Mouse (Mus musculus) midbrain, embryonic 10.5 days (tissue): Measurements from ENCODE around the gene Alk. TPM values are rescaled to one million over a fixed set of nuclear protein-coding genes. Genes with fewer than 3 reads are reported as not detected.

Source experiments
- DNase-seq: peaks from one replicate; pipeline ENCODE4 v3.0.0-alpha.2; 2017; ENCODE audit warnings: low spot score
- H3K27ac ChIP-seq: fragments of 300-500 bp; sonication (generic); replicated peaks from 2 replicates; pipeline ENCODE4 v1.5.1; 2016; ENCODE audit warnings: mild to moderate bottlenecking
- H3K27me3 ChIP-seq: fragments of 300-500 bp; sonication (generic); 2 replicates; pipeline ENCODE4 v1.6.1; 2016; ENCODE audit warnings: low read depth, mild to moderate bottlenecking; ENCODE audit not compliant: poor library complexity, severe bottlenecking
- H3K36me3 ChIP-seq: fragments of 300-500 bp; sonication (generic); 2 replicates; pipeline ENCODE4 v1.6.1; 2016; ENCODE audit warnings: mild to moderate bottlenecking, moderate library complexity
- H3K4me1 ChIP-seq: fragments of 300-500 bp; sonication (generic); 2 replicates; pipeline ENCODE4 v1.6.1; 2016
- H3K4me3 ChIP-seq: fragments of 300-500 bp; sonication (generic); 2 replicates; pipeline ENCODE4 v1.5.1; 2016; ENCODE audit warnings: mild to moderate bottlenecking, moderate library complexity
- H3K9me3 ChIP-seq: fragments of 300-500 bp; sonication (generic); replicated peaks from 2 replicates; pipeline ENCODE4 v1.6.1; 2016; ENCODE audit warnings: mild to moderate bottlenecking
- WGBS: fragments of 180-500 bp; shearing (Covaris S2); methylation state at CpG from one replicate; pipeline ENCODE4 v1.1.7; 2016; 5-methylcytosine and 5-hydroxymethylcytosine counted together
- polyA plus RNA-seq: library from polyadenylated mRNA; unstranded; fragments of >200 nt; fragmentation: Nextera tagmentation; extraction: Ambion mirVana; gene quantifications from 2 replicates; pipeline ENCODE4 v1.2.1, GENCODE M21; 2016

Gene Alk
- polyA plus RNA-seq, 1 experiment from 2014 or later, result 0.21 TPM

DNA sequence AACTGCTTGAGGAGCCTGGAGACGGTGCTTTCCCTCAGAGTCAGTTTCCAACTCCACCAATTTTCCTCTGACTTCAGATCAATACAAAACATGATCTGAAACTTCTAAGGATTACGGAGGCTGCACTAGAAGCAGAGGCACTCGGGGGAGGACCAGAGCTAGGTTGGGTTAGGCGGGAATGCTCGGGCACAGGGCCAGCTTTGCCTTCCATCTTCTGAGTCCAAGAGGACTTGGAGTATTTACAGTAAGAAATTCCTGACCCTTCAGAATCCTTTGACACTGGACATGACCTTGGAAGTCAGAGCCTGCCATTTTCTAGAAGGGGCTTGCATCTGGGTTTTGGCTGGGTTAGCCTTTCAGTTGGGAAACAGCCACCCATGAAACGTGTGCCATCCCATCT, 536.3 kb downstream of the Alk start:
- H3K27me3 ChIP-seq, result no peaks in the 10 kb centered on the region
- no peak overlapping the region for H3K4me3 ChIP-seq
- no peaks in the 10 kb centered on the region for H3K9me3 ChIP-seq
- no peak overlapping the region for H3K27ac ChIP-seq
- no peaks in the 10 kb centered on the region for H3K4me1 ChIP-seq
- WGBS, result 86% methylated on average over 6 of the region's 6 CpGs
- H3K36me3 ChIP-seq, result no peaks in the 10 kb centered on the region
- DNase-seq, result no peak

GRCm38 (mm10) chr17:72062978-72063377, 541.4 kb downstream of the Alk start:
- no peak for DNase-seq
- no peaks in the 10 kb centered on the region for H3K4me1 ChIP-seq
- WGBS, result 86% methylated on average over 3 of the region's 3 CpGs

GRCm38 (mm10) chr17:72059312-72059711, 545.1 kb downstream of the Alk start:
- no peak overlapping the region for H3K4me3 ChIP-seq
- no peak for DNase-seq
- H3K27me3 ChIP-seq, result no peaks in the 10 kb centered on the region
- no peak overlapping the region for H3K27ac ChIP-seq
- H3K36me3 ChIP-seq, result no peaks in the 10 kb centered on the region
- no peaks in the 10 kb centered on the region for H3K4me1 ChIP-seq
- H3K9me3 ChIP-seq, result no peaks in the 10 kb centered on the region
- WGBS, result 92% methylated on average over 7 of the region's 7 CpGs

More at GRCm38 (mm10) chr17:72062978-72063377, 541.4 kb downstream of the Alk start:
- Histone ChIP-seq H3K27ac (no peak overlapping the region), H3K9me3 (no peaks in the 10 kb centered on the region), H3K27me3 (no peaks in the 10 kb centered on the region), H3K4me3 (no peak overlapping the region), H3K36me3 (no peaks in the 10 kb centered on the region)

- H3K9me3 ChIP-seq, result no peaks in the 10 kb centered on the region
- H3K36me3 ChIP-seq, result no peaks in the 10 kb centered on the region
- no peak overlapping the region for H3K4me3 ChIP-seq
- H3K27ac ChIP-seq, result no peak overlapping the region
- peaks cover 10% of the 10 kb centered on the region for H3K4me1 ChIP-seq
- no peak for DNase-seq
- H3K27me3 ChIP-seq, result no peaks in the 10 kb centered on the region
- 96% methylated on average over 2 of the region's 2 CpGs for WGBS
Measured at GRCm38 (mm10) chr17:72045671-72046070, 558.8 kb downstream of the Alk start.

DNA sequence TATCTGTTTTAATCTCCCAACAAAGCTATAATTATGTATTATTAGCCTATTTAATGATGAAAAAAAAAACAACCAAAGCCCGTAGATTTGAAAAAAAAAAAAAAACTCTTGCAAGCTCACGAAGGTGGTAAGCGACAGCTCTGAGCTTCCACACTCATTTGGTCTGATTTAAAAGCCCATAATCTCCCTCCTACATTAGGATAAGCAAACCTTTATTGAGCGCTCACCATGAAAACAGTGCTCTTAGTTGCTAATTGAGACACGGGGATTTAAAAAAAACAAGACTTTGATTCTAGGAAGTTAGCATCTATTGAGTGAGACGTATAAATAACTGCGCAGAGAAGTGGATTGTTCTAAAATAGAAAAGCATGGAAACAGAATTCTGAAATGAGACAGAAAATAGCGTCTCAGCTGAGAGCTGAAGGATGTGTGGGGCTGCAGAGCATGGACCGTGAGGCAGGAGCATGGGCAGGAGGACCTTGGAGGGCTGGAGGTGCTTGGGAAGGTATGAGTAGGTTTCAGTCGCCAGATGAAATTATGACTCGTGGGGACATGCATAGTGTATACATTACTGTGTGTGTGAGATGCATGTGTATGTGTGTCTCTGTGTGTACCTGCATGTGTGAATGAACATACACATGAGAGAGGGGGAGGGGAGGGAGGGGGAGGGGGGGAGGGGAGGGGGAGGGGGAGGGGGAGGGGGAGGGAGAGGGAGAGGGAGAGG, 560.6 kb downstream of the Alk start:
- H3K27me3 ChIP-seq, result no peaks in the 10 kb centered on the region
- H3K9me3 ChIP-seq, result no peaks in the 10 kb centered on the region
- H3K36me3 ChIP-seq, result no peaks in the 10 kb centered on the region
- H3K4me3 ChIP-seq, result no peak overlapping the region
- DNase-seq, result no peak
- H3K4me1 ChIP-seq, result peaks cover 10% of the 10 kb centered on the region
- 67% methylated on average over 11 of the region's 11 CpGs for WGBS
- no peak overlapping the region for H3K27ac ChIP-seq

GRCm38 (mm10) chr17:72043001-72043666, 561.3 kb downstream of the Alk start:
- Histone ChIP-seq H3K27me3 (no peaks in the 10 kb centered on the region), H3K4me3 (no peak overlapping the region), H3K9me3 (no peaks in the 10 kb centered on the region), H3K4me1 (peaks cover 10% of the 10 kb centered on the region), H3K27ac (no peak overlapping the region), H3K36me3 (no peaks in the 10 kb centered on the region)
- no peak for DNase-seq
- WGBS, result 66% methylated on average over 9 of the region's 9 CpGs

DNA sequence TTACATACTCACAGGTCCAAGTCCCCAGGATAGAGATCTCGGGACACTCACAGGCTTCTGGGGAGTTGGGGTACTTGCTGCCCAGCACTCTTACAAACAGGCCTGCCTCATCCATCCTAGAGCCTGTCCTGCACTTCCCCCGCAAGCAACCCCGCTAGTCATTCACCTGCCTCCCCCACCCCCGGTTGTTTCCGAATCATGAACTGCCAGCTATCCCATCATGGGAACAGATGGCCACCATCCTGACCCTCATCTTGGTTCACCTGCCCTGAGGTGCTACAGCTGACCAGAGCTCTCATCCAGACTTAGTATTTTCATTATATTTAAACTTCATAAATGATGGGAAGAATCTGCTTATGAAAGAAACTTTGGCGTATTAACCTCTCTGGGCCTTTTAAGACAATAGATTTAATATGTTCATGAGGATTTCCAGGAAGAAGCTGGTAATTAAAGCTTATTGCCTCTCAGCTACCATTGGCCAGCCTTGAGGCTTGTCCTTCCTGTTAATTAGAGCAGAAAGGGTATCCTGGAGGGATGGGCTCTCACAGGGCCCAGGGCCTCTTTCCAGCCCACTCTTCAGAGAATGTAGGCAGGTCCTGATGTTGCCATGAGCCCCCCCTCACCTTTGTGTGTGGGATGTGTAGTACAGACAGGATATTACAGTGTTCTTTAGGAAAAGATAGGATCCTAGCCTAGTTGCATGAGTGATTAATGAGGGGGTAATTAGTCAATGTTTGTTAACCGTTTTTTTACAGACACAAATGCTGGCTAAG, 565.1 kb downstream of the Alk start:
- Histone ChIP-seq H3K27ac (no peak overlapping the region), H3K4me1 (peaks cover 10% of the 10 kb centered on the region), H3K9me3 (no peaks in the 10 kb centered on the region), H3K27me3 (no peaks in the 10 kb centered on the region), H3K36me3 (no peaks in the 10 kb centered on the region), H3K4me3 (no peak overlapping the region)
- no peak for DNase-seq
- 89% methylated on average over 7 of the region's 7 CpGs for WGBS

DNA sequence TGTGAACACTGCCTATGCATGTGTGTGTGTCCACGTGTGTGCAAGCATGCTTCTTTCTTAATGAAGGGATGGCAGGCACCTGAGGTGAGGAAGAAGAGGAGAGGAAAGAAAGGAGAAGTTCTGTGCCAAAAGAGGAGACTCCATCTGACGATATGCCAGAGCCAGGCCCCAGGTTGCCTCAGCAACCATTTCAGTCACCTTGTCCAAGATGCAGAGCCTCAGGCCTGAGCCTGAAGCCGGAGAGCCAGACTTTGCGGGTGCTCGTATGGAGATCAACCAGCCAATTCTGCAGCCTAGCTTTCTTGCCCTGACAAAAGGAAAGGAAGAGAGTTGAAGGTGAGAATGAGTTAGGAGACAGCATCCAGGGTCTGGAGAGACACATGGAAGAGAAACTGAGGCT, 566.1 kb downstream of the Alk start:
- Histone ChIP-seq H3K4me1 (peaks cover 5% of the 10 kb centered on the region; the same call in 1 of the 2 replicates), H3K27ac (no peak overlapping the region), H3K27me3 (no peaks in the 10 kb centered on the region), H3K4me3 (no peak overlapping the region), H3K9me3 (no peaks in the 10 kb centered on the region), H3K36me3 (no peaks in the 10 kb centered on the region)
- WGBS, result 84% methylated on average over 5 of the region's 5 CpGs
- DNase-seq, result no peak

GRCm38 (mm10) chr17:72030672-72031071, 573.8 kb downstream of the Alk start:
- Histone ChIP-seq H3K36me3 (no peaks in the 10 kb centered on the region), H3K9me3 (no peaks in the 10 kb centered on the region), H3K27ac (no peak overlapping the region), H3K4me3 (no peak overlapping the region), H3K4me1 (0 out of 2 replicates have a peak, but pooled peaks cover 3% of the 10 kb centered on the region), H3K27me3 (no peaks in the 10 kb centered on the region)
- 85% methylated on average over 7 of the region's 7 CpGs for WGBS
- DNase-seq, result no peak

- WGBS, result 81% methylated on average over 9 of the region's 9 CpGs
- Histone ChIP-seq H3K4me1 (0 out of 2 replicates have a peak, but pooled peaks cover 3% of the 10 kb centered on the region), H3K27me3 (no peaks in the 10 kb centered on the region), H3K9me3 (no peaks in the 10 kb centered on the region), H3K27ac (no peak overlapping the region), H3K36me3 (no peaks in the 10 kb centered on the region), H3K4me3 (no peak overlapping the region)
- DNase-seq, result no peak
Measured at GRCm38 (mm10) chr17:72023323-72023722, 581.1 kb downstream of the Alk start.

- WGBS, result 79% methylated on average over 10 of the region's 10 CpGs
- H3K4me3 ChIP-seq, result no peak overlapping the region
- no peaks in the 10 kb centered on the region for H3K36me3 ChIP-seq
- no peak for DNase-seq
- no peak overlapping the region for H3K27ac ChIP-seq
- no peaks in the 10 kb centered on the region for H3K4me1 ChIP-seq
- H3K9me3 ChIP-seq, result no peaks in the 10 kb centered on the region
- H3K27me3 ChIP-seq, result no peaks in the 10 kb centered on the region
Measured at GRCm38 (mm10) chr17:72021733-72022669, 582.4 kb downstream of the Alk start.

GRCm38 (mm10) chr17:72017329-72017728, 587.1 kb downstream of the Alk start:
- H3K27me3 ChIP-seq, result no peaks in the 10 kb centered on the region
- no peaks in the 10 kb centered on the region for H3K9me3 ChIP-seq
- no peak overlapping the region for H3K4me3 ChIP-seq
- H3K4me1 ChIP-seq, result no peaks in the 10 kb centered on the region
- no peak overlapping the region for H3K27ac ChIP-seq
- DNase-seq, result no peak
- no peaks in the 10 kb centered on the region for H3K36me3 ChIP-seq
